18 mouse cellular contexts compared by ENCODE assay signal in the genomic region with DNA sequence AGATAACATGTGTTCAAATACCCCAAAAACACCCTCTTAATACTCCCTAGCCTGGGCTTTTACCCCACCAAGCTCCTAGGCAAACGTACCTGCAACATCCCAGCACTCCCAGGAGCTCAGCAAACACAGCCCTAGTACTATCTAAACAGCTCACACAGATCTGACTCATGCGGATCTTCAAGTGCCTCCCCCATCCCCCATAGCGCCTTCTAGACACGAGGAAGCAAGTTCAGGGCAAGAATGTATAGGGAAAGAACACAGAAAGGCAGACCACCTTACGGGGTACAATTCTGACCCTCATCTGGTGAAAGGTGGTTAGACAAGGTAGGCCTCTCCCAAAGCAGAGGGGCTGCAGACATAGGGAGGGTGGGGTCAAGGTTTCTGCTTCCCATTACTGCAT. TPM values are rescaled to one million over a fixed set of nuclear protein-coding genes. Genes with fewer than 3 reads are reported as not detected.
DNase-seq lines count a peak whose midpoint lies in the region; ATAC-seq and TF ChIP-seq lines count a peak whose summit lies in the region.
"Had no signal": no experiment of that assay in that cellular context is flagged by ENCODE, and none has a peak within 500 bp of the region (broad histone marks: within the 10 kb centered on the region; RNA-seq: fewer than 3 reads in every experiment).

No protein-coding gene starts in this region.

- no peak for DNase-seq in heart, adult 8-10 months (ENCODE audit: low spot score)
- DNase-seq in MEL (ENCODE audit: low read depth, low spot score) (peak; percentile 72), MN1 (ENCODE audit: low spot score) (peak; percentile 62)
- DNase-seq in spleen, postnatal 10 days (ENCODE audit: low spot score in 2 of 2), result no peak
- DNase-seq in frontal cortex, postnatal 25 days (ENCODE audit: low spot score in 2 of 2), result no peak
- DNase-seq in thymus, postnatal 14 days, result no peak
- DNase-seq: lung, adult 18-20 months; right cerebral cortex, postnatal 25 days had no signal

- peak overlapping the region; percentile 38; the same call in 1 of the 2 replicates for H3K9ac ChIP-seq in heart, embryonic 13.5 days
- H3K9ac ChIP-seq in MEL (ENCODE audit: control insufficient read depth, low read depth, low read length, poor library complexity, severe bottlenecking), result no peak overlapping the region
- no peak overlapping the region for H3K9ac ChIP-seq in liver, embryonic 12.5 days
- H3K9ac ChIP-seq: embryonic facial prominence, embryonic 12.5 days; hindbrain, embryonic 15.5 days; kidney, embryonic 15.5 days; neural tube, embryonic 13.5 days had no signal

- TF ChIP-seq RAD21 in MEL (IDR thresholded peaks at IDR 0.05; ENCODE audit: low read depth, low read length), result no peak

- peak overlapping the region; percentile 17; the same call in 1 of the 2 replicates for H3K27ac ChIP-seq in heart, embryonic 13.5 days (replicated peaks)
- no peak overlapping the region for H3K27ac ChIP-seq in MEL (ENCODE audit: control insufficient read depth, low read depth, low read length)
- H3K27ac ChIP-seq in liver, embryonic 12.5 days, result no peak overlapping the region
- H3K27ac ChIP-seq: embryonic facial prominence, embryonic 12.5 days; kidney, embryonic 15.5 days; neural tube, embryonic 13.5 days had no signal

- TF ChIP-seq POLR2A in MEL (IDR thresholded peaks at IDR 0.05; ENCODE audit: control insufficient read depth in 1 of 2, insufficient read depth in 1 of 2, low read depth in 1 of 2, low read length in 2 of 2, poor library complexity in 1 of 2), result no peak

- no peak for ATAC-seq in heart, embryonic 13.5 days (ENCODE audit: extremely low read depth, insufficient number of reproducible peaks, low FRiP score, low TSS enrichment)
- peak; percentile 66; the same call in 1 of the 2 replicates for ATAC-seq in liver, embryonic 12.5 days
- ATAC-seq: activated CD4-positive, CD25-positive, alpha-beta regulatory T cell, adult 4 months had no signal

- no peak overlapping the region for H3K4me3 ChIP-seq in heart, embryonic 13.5 days
- no peak overlapping the region for H3K4me3 ChIP-seq in MEL (ENCODE audit: control insufficient read depth in 1 of 2, insufficient read depth in 1 of 2, low read depth in 2 of 2, low read length in 2 of 2)
- H3K4me3 ChIP-seq in liver, embryonic 12.5 days, result no peak overlapping the region
- H3K4me3 ChIP-seq: embryonic facial prominence, embryonic 12.5 days; hindbrain, embryonic 15.5 days; kidney, embryonic 15.5 days; midbrain, embryonic 10.5 days; neural tube, embryonic 13.5 days had no signal

- peak in 1 of 2 experiments; percentile 23; a peak in 1 of 4 replicates for TF ChIP-seq EP300 in MEL (IDR thresholded peaks at IDR 0.05; ENCODE audit: low read depth in 1 of 2, low read length in 2 of 2)

- peak overlapping the region; percentile 16; the same call in 1 of the 2 replicates for H3K4me2 ChIP-seq in heart, embryonic 13.5 days
- H3K4me2 ChIP-seq in liver, embryonic 12.5 days, result peak overlapping the region; percentile 33
- H3K4me2 ChIP-seq: embryonic facial prominence, embryonic 12.5 days; hindbrain, embryonic 15.5 days; kidney, embryonic 15.5 days; neural tube, embryonic 13.5 days had no signal

- H3K36me3 ChIP-seq in heart, embryonic 13.5 days, result no peaks in the 10 kb centered on the region
- peaks cover 0 to 13% of the 10 kb centered on the region in 2 experiments; a peak in 2 of 4 replicates for H3K36me3 ChIP-seq in MEL (ENCODE audit: control insufficient read depth in 1 of 2, insufficient read depth in 2 of 2, low read length in 2 of 2)
- H3K36me3 ChIP-seq in liver, embryonic 12.5 days, result no peaks in the 10 kb centered on the region
- H3K36me3 ChIP-seq: embryonic facial prominence, embryonic 12.5 days; kidney, embryonic 15.5 days; midbrain, embryonic 10.5 days; neural tube, embryonic 13.5 days had no signal

- no peak for TF ChIP-seq CTCF in MEL (IDR thresholded peaks at IDR 0.05 in 2 of 3, conservative IDR thresholded peaks at IDR 0.05 in 1 of 3; ENCODE audit: control insufficient read depth in 1 of 3, insufficient read depth in 1 of 3, low read depth in 2 of 3, low read length in 3 of 3, poor library complexity in 1 of 3, severe bottlenecking in 1 of 3)

- H3K79me2 ChIP-seq in MEL (ENCODE audit: control insufficient read depth, insufficient read depth, low read length, poor library complexity), result no peaks in the 10 kb centered on the region

- 30% methylated on average over 5 of the region's 5 CpGs for WGBS in heart, embryonic 13.5 days
- 20% methylated on average over 5 of the region's 5 CpGs for WGBS in liver, embryonic 12.5 days (ENCODE audit: insufficient replicate concordance)

- peaks cover 37% of the 10 kb centered on the region for H3K4me1 ChIP-seq in heart, embryonic 13.5 days
- H3K4me1 ChIP-seq in MEL (ENCODE audit: control insufficient read depth in 1 of 2, insufficient read depth in 2 of 2, low read length in 2 of 2), result peaks cover 0 to 16% of the 10 kb centered on the region in 2 experiments; a peak in 2 of 4 replicates
- H3K4me1 ChIP-seq in liver, embryonic 12.5 days, result peaks cover 27% of the 10 kb centered on the region

- H3K9me3 ChIP-seq in heart, embryonic 13.5 days, result no peaks in the 10 kb centered on the region
- no peaks in the 10 kb centered on the region for H3K9me3 ChIP-seq in MEL (replicated peaks; ENCODE audit: insufficient read depth, low read length)
- H3K9me3 ChIP-seq in liver, embryonic 12.5 days (replicated peaks), result no peaks in the 10 kb centered on the region
- H3K9me3 ChIP-seq: embryonic facial prominence, embryonic 12.5 days; hindbrain, embryonic 15.5 days; kidney, embryonic 15.5 days; midbrain, embryonic 10.5 days; neural tube, embryonic 13.5 days had no signal

- H3K27me3 ChIP-seq in heart, embryonic 13.5 days (replicated peaks), result no peaks in the 10 kb centered on the region
- H3K27me3 ChIP-seq in MEL (ENCODE audit: control insufficient read depth in 1 of 2, insufficient read depth in 2 of 2, low read length in 2 of 2), result 0 out of 4 replicates have a peak, but pooled peaks cover 0 to under 1% of the 10 kb centered on the region in 2 experiments
- H3K27me3 ChIP-seq in liver, embryonic 12.5 days (replicated peaks), result peaks cover 11% of the 10 kb centered on the region
- H3K27me3 ChIP-seq: hindbrain, embryonic 15.5 days; kidney, embryonic 15.5 days; neural tube, embryonic 13.5 days had no signal

TF ChIP-seq in MEL, 35 proteins besides CTCF, POLR2A, EP300 and RAD21:
- no peak for TF ChIP-seq MEF2A (IDR thresholded peaks at IDR 0.05; ENCODE audit: extremely low read depth, insufficient replicate concordance, low read depth, low read length, poor library complexity, severe bottlenecking)
- TF ChIP-seq CHD2 (IDR thresholded peaks at IDR 0.05; ENCODE audit: low read length), result peak; percentile 29; the same call in 1 of the 2 replicates
- TF ChIP-seq RCOR1 (IDR thresholded peaks at IDR 0.05; ENCODE audit: low read depth, low read length), result 0 out of 2 replicates have a peak, but pooled peaks have one; percentile 2

RNA-seq across cellular contexts. Expression of gene Mybph, which starts 12.8 kb away (rescaled TPM):
- polyA plus RNA-seq in heart, embryonic 13.5 days (2015; fragmentation: Nextera tagmentation; extraction: Ambion mirVana), result 0.67 and 2.1 TPM in 2 replicates
- total RNA-seq in heart, adult 8-10 months (2022), result under 1 TPM in 1 of 4 experiments, not detected in 3; 0.28 TPM
- not detected in 2 replicates for total RNA-seq in MEL (2012; rRNA removed)
- polyA plus RNA-seq in MEL (2012; ENCODE audit: insufficient read depth in 1 of 2, insufficient read length in 2 of 2, low read depth in 1 of 2, low replicate concordance in 2 of 2, missing spikeins in 1 of 2), result not detected
- polyA plus RNA-seq in liver, embryonic 12.5 days (2016; fragmentation: Nextera tagmentation; extraction: Ambion mirVana), result 0.37 and 1.1 TPM in 2 replicates
- total RNA-seq: left cerebral cortex, postnatal 14 days; monocyte, adult 5-6 weeks had no signal
- polyA plus RNA-seq: activated CD4-positive, CD25-positive, alpha-beta regulatory T cell, adult 4 months had no signal

RNA-seq across cellular contexts. Expression of gene Chil1, which starts 24.1 kb away (rescaled TPM):
- 0.66 and 1.5 TPM in 2 replicates for polyA plus RNA-seq in heart, embryonic 13.5 days (2015; fragmentation: Nextera tagmentation; extraction: Ambion mirVana)
- 1 to 10 TPM in 1 of 4 experiments, under 1 TPM in 3; 0.38 to 2.7 (median 0.51) TPM for total RNA-seq in heart, adult 8-10 months (2022)
- not detected in 2 replicates for total RNA-seq in MEL (2012; rRNA removed)
- not detected for polyA plus RNA-seq in MEL (2012; ENCODE audit: insufficient read depth in 1 of 2, insufficient read length in 2 of 2, low read depth in 1 of 2, low replicate concordance in 2 of 2, missing spikeins in 1 of 2)
- polyA plus RNA-seq in liver, embryonic 12.5 days (2016; fragmentation: Nextera tagmentation; extraction: Ambion mirVana), result 1.4 and 1.5 TPM in 2 replicates
- polyA plus RNA-seq: activated CD4-positive, CD25-positive, alpha-beta regulatory T cell, adult 4 months had no signal

RNA-seq across cellular contexts. Expression of gene Adora1, which starts 29.1 kb away (rescaled TPM):
- 8.3 and 9.0 TPM in 2 replicates for polyA plus RNA-seq in heart, embryonic 13.5 days (2015; fragmentation: Nextera tagmentation; extraction: Ambion mirVana)
- 10 to 100 TPM in 3 of 4 experiments, 1 to 10 TPM in 1; 8.6 to 14.1 (median 12.7) TPM for total RNA-seq in heart, adult 8-10 months (2022)
- 0.03 TPM in 1 of 2 replicates, not detected in the other for total RNA-seq in MEL (2012; rRNA removed)
- not detected for polyA plus RNA-seq in MEL (2012; ENCODE audit: insufficient read depth in 1 of 2, insufficient read length in 2 of 2, low read depth in 1 of 2, low replicate concordance in 2 of 2, missing spikeins in 1 of 2)
- polyA plus RNA-seq in liver, embryonic 12.5 days (2016; fragmentation: Nextera tagmentation; extraction: Ambion mirVana), result 0.06 and 0.16 TPM in 2 replicates
- total RNA-seq: monocyte, adult 5-6 weeks had no signal

Comparison
In these comparisons a context has a peak if more than half of its experiments do, and no peak if none do; other contexts are left out.
1. DNase-seq: peak in MEL (single experiment) and MN1 (single experiment); none in heart, adult 8-10 months (single experiment), spleen, postnatal 10 days (0 of 2), frontal cortex, postnatal 25 days (0 of 2) and thymus, postnatal 14 days (single experiment).